Mouse (Mus musculus) embryonic facial prominence, embryonic 15.5 days (tissue): ENCODE data around the gene 2210011C24Rik. TPM values are rescaled to one million over a fixed set of nuclear protein-coding genes. Genes with fewer than 3 reads are reported as not detected.

Source experiments
- ATAC-seq: fragments of 200-750 bp; cut with Nextera tagmentation; 2 replicates; pipeline ENCODE4 v1.8.0; 2017; ENCODE audit warnings: low read depth, moderate TSS enrichment; ENCODE audit not compliant: insufficient number of reproducible peaks, low FRiP score, low TSS enrichment
- H3K27ac ChIP-seq: fragments of 300-500 bp; sonication (generic); replicated peaks from 2 replicates; pipeline ENCODE4 v1.5.1; 2015; ENCODE audit warnings: mild to moderate bottlenecking, inconsistent platforms
- H3K27me3 ChIP-seq: fragments of 300-500 bp; sonication (generic); 2 replicates; pipeline ENCODE4 v1.6.1; 2015; ENCODE audit warnings: inconsistent platforms
- H3K36me3 ChIP-seq: fragments of 300-500 bp; sonication (generic); 2 replicates; pipeline ENCODE4 v1.6.1; 2015; ENCODE audit warnings: mild to moderate bottlenecking, inconsistent platforms
- H3K4me1 ChIP-seq: fragments of 300-500 bp; sonication (generic); 2 replicates; pipeline ENCODE4 v1.6.1; 2015; ENCODE audit warnings: inconsistent platforms
- H3K4me2 ChIP-seq: fragments of 300-500 bp; sonication (generic); replicated peaks from 2 replicates; pipeline ENCODE4 v1.6.1; 2015; ENCODE audit warnings: mild to moderate bottlenecking, inconsistent platforms
- H3K4me3 ChIP-seq: fragments of 300-500 bp; sonication (generic); replicated peaks from 2 replicates; pipeline ENCODE4 v1.5.1; 2015; ENCODE audit warnings: mild to moderate bottlenecking, inconsistent platforms
- H3K9ac ChIP-seq: fragments of 300-500 bp; sonication (generic); 2 replicates; pipeline ENCODE4 v1.6.1; 2015; ENCODE audit warnings: inconsistent platforms
- H3K9me3 ChIP-seq: fragments of 300-500 bp; sonication (generic); replicated peaks from 2 replicates; pipeline ENCODE4 v1.6.1; 2016; ENCODE audit warnings: inconsistent platforms
- WGBS: fragments of 180-500 bp; shearing (Covaris S2); methylation state at CpG from one replicate; pipeline ENCODE4 v1.1.7; 2015; 5-methylcytosine and 5-hydroxymethylcytosine counted together
- microRNA counts: library from miRNA; unstranded; fragments of <30 nt; microRNA quantifications from one replicate; lab custom pipeline; 2016
- microRNA-seq: library from miRNA; unstranded; fragments of <30 nt; microRNA quantifications from one replicate; pipeline ENCODE4, GENCODE M21; 2016; ENCODE audit warnings: borderline number of aligned reads
- polyA plus RNA-seq: library from polyadenylated mRNA; unstranded; fragments of >200 nt; fragmentation: Nextera tagmentation; extraction: Ambion mirVana; gene quantifications from 2 replicates; pipeline ENCODE4 v1.2.1, GENCODE M21; 2015

Gene 2210011C24Rik
- polyA plus RNA-seq, 1 experiment from 2014 or later, result 0.88 TPM

DNA sequence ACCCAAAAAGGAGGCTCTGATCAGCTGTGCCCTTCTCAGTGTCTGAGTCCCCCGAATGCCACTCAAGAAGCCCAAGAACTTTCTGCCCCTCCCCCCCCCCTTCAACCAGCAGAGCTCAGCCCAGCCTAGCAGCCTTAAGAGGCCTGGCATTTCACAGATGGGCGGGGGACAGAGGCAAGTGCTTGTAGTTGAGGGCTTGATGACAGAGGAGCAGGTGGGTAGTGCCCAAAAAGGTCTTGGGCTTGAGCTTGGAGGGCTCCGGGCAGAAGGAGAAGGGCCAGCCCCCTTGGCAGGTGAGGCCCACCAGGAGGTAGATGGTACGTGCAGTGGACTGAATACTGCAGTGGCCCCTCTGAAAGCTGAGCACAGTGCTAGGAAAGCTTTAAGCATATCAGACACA, 37.5 kb downstream of the 2210011C24Rik start:
- Histone ChIP-seq H3K9me3 (no peaks in the 10 kb centered on the region), H3K4me2 (peak overlapping the region; percentile 88; the same call in 1 of the 2 replicates), H3K4me3 (peak overlapping the region; percentile 98; the same call in 1 of the 2 replicates), H3K9ac (no peak overlapping the region), H3K27me3 (no peaks in the 10 kb centered on the region), H3K36me3 (peaks cover 4% of the 10 kb centered on the region; the same call in 1 of the 2 replicates), H3K4me1 (peaks cover 44% of the 10 kb centered on the region), H3K27ac (no peak overlapping the region)
- 77% methylated on average over 4 of the region's 4 CpGs for WGBS
- no peak for ATAC-seq

DNA sequence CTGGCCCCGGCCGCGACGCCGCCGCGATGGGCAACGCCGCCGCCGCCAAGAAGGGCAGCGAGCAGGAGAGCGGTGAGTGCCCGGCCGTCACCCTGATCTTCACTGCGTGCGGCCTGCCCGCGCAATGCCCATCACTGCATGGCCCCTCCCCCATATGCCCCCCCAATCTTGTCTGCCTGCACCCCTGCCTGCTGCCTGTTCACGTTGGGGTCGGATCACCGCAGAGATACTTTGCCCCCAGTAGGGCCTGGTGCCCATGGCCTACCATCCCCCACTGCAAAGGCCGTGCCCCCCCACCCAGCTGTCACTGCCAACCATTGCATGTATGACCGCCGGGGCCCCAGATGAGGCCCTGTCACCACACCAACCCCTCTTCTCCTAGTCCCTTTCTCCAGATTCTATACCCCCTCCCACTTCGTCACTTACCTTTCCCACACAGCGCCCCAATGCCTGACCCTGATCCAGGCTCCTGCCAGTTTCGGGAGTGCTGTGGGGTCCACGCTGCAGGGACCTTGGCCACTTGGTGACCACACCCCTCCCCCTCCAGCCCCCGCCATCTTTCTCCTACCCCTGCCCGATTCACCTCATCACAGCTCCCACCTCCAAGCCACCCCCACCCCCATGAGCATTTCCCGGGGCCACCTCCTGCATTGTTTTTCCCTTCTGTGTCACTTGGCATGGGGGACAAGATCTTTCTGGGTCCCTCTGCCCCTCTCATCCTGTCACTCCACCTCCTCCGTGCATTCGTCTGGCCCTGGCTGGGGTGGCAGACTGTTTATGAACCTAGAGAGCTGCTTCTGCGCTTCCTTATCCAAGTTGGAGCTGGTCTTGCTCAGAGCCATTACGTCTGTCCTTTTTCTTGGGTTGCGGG, 38.6 kb downstream of the 2210011C24Rik start:
- WGBS, result 2% methylated on average over 37 of the region's 37 CpGs
- Histone ChIP-seq H3K4me1 (peaks cover 44% of the 10 kb centered on the region), H3K9ac (peak overlapping the region; percentile 93), H3K27me3 (no peaks in the 10 kb centered on the region), H3K4me2 (peak overlapping the region; percentile 88), H3K36me3 (peaks cover 13% of the 10 kb centered on the region), H3K27ac (peak overlapping the region; percentile 67), H3K4me3 (peak overlapping the region; percentile 98), H3K9me3 (no peaks in the 10 kb centered on the region)
- ATAC-seq, result peak; percentile 3

DNA sequence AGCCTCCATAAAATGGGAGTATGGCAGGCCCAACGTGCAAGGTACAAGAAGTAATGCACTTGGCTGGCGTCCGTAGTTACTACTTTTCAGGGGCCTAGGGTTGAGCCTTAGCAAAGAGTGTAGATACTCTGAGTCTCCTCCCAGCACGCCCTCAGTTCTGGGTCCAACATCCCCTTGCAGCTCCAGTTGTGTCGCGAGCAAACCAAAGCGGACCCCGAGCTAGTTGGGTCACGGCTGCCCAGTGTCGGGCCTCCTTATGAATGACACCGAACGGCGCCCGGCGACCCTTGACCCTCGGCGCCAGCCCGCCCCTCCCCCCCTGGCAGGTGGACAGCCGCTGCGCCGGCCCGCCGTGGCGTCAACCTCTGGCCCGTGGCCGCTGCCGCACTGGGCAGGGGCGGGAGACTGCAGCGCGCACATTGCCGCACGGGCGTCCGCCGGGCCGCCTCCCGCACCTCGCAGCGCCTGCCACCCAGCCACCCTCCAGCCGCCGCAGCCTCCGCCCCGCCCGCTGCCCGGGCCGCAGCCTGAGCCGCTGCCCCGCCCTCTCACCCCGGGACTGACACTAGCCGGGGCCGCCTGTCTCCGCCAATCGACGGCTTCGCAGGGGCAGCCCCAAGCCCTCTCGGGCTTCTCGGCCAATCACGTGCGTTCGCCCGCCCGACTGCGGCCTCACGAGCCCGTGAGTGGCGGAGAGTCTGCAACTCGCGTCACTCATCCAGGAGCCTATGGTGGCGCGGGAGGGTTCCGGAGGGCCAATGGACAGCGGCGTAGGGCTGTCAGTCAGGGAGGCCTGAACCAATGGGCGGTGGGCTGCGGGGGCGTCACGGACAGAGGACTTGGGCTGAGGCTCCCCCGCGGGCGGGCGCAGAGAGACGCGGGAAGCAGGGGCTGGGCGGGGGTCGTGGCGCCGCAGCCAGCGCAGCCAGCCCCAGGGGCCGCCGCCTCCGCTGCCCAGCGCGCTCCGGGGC, 39.5 kb downstream of the 2210011C24Rik start, which contains the start of gene Prkaca:
TSS of gene Prkaca (plus strand) at position 844 of the 971 bp plus-strand sequence.
- peak; percentile 100 for ATAC-seq
- Histone ChIP-seq H3K4me2 (peak within 1 kb of the TSS; percentile 88), H3K4me3 (peak within 1 kb of the TSS; percentile 98), H3K36me3 (peaks cover 18% of the 10 kb centered on the region), H3K27ac (peak within 1 kb of the TSS; percentile 67), H3K9me3 (no peaks in the 10 kb centered on the region), H3K9ac (peak within 1 kb of the TSS; percentile 93), H3K4me1 (peaks cover 35% of the 10 kb centered on the region), H3K27me3 (no peaks in the 10 kb centered on the region)
- WGBS, result under 1% methylated on average over 82 of the region's 94 CpGs

DNA sequence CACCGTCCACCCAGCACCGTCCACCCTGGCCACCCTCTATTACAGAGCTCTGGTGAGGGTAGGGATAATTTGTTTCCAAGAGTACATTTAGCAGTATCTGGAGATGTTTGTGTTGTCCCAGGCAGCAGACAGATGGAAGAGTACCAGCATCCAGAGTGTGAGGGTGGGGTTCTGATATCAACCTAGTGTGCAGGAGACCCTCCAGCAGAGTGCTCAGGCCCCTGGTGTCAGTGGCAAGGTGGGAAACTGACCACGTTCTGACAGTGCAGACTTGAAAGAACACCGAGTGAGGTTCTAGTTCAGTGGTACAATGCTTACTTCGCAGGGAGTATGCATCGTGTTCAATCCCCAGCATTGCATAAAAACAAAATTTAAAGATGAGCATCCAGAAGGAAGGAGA, 40.3 kb downstream of the 2210011C24Rik start:
- Histone ChIP-seq H3K4me2 (peak overlapping the region; percentile 82), H3K9ac (no peak overlapping the region), H3K27me3 (no peaks in the 10 kb centered on the region), H3K4me3 (peak overlapping the region; percentile 98), H3K27ac (no peak overlapping the region), H3K9me3 (no peaks in the 10 kb centered on the region), H3K4me1 (peaks cover 27% of the 10 kb centered on the region), H3K36me3 (peaks cover 25% of the 10 kb centered on the region)
- no peak for ATAC-seq
- WGBS, result 76% methylated on average over 6 of the region's 6 CpGs

DNA sequence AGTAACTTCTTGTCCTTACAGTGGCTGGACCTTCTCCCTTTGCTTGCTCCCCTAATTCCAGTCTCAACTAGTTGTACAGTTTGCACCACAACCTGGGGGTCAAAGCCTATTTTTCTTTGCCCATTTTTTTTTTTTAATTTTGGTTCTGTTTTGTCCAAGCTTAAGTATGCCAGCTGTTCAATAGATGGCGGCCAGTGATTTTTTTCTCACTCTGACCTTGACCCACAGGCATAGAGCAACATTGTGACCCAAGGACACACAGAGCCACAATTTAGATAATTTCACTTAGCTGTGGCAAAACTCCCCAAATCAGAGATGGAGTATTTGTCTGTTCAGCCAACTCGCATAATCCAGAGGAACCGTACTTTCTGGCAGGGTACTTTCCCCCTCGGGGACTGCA, 40.9 kb downstream of the 2210011C24Rik start:
- no peak overlapping the region for H3K4me2 ChIP-seq
- no peak for ATAC-seq
- H3K27me3 ChIP-seq, result no peaks in the 10 kb centered on the region
- no peak overlapping the region for H3K9ac ChIP-seq
- peaks cover 25% of the 10 kb centered on the region for H3K36me3 ChIP-seq
- peaks cover 22% of the 10 kb centered on the region for H3K4me1 ChIP-seq
- no peak overlapping the region for H3K4me3 ChIP-seq
- H3K27ac ChIP-seq, result no peak overlapping the region
- H3K9me3 ChIP-seq, result no peaks in the 10 kb centered on the region
- WGBS, result 83% methylated on average over 4 of the region's 4 CpGs

DNA sequence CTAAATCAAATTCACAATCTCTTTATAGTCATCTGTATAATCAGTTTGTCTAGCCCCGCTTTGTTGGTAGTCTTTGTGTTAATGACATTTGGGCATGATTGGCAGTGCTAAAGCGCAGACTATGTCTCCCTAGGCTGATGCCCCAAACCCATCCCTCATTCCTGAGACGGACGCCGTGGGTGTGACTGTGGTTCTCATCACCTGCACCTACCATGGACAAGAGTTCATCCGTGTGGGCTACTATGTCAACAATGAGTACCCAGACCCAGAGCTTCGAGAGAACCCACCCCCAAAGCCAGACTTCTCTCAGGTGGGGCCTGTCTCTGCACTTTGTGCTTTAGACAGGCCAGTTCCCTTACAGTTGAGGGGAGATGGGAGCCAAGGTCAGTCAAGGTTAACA, 44.3 kb downstream of the 2210011C24Rik start:
- ATAC-seq, result no peak
- peaks cover 25% of the 10 kb centered on the region for H3K36me3 ChIP-seq
- H3K4me2 ChIP-seq, result no peak overlapping the region
- no peak overlapping the region for H3K27ac ChIP-seq
- H3K9me3 ChIP-seq, result no peaks in the 10 kb centered on the region
- H3K4me3 ChIP-seq, result no peak overlapping the region
- peaks cover 7% of the 10 kb centered on the region; the same call in 1 of the 2 replicates for H3K4me1 ChIP-seq
- no peak overlapping the region for H3K9ac ChIP-seq
- 93% methylated on average over 7 of the region's 7 CpGs for WGBS
- no peaks in the 10 kb centered on the region for H3K27me3 ChIP-seq

DNA sequence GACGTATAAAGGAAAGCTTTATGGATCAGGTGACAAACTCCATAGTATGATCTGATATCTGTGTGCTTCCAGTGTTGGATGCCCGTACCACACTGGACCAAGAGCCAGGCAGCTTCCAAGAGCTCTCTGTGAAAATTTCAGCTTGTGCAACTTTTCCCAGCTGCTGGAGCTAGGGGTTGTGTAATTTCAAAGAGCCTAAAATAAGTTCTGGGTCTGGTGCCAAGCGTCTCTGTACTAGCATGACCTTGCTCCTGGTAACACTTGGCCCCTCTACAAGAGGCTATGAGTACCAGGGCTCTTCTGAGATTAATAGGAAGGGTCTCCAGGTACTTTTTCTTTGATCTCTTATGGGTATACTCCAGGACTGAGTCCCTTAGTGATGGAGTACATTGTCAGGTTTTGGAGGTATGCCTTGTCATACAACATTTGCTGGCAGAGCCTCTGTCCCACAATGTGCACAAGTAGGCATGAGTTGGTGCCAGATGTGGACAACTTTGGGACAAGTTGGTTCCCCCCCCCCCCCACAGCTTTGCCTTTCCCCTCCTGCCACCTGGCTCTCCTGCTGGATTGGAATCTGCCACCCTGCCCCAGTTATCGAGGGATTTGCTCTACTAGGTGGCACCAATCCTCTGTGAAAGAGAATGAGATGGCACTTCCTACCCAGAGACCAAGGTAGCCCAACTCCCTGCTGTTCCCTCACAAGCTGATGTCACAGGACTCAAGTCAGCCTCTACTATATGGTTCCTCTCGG, 47.8 kb downstream of the 2210011C24Rik start:
- ATAC-seq, result no peak
- Histone ChIP-seq H3K27me3 (no peaks in the 10 kb centered on the region), H3K4me1 (no peaks in the 10 kb centered on the region), H3K9me3 (no peaks in the 10 kb centered on the region), H3K4me2 (no peak overlapping the region), H3K9ac (no peak overlapping the region), H3K27ac (no peak overlapping the region), H3K4me3 (no peak overlapping the region), H3K36me3 (peaks cover 18% of the 10 kb centered on the region)
- WGBS, result 86% methylated on average over 5 of the region's 5 CpGs

MicroRNAs encoded within 50 kb of the gene (microRNA counts, 519-probe panel; counts per million panel counts)
- microRNA mmu-miR-1199 (lab: Ali Mortazavi, UCI), result not detected

Small RNAs within 50 kb of the gene (microRNA-seq; reads per million reads assigned to microRNA genes)
- not detected for gene Mir1199
- gene Mir8111, result 1.4 reads per million

Other genes starting within 250 kb of the 2210011C24Rik start
- 22.8 and 23.2 TPM in 2 replicates for gene Adgrl1, start 112.1 kb downstream of the 2210011C24Rik start, polyA plus RNA-seq
- 0.45 and 0.60 TPM in 2 replicates for gene Gm10644, start 57.0 kb downstream of the 2210011C24Rik start, polyA plus RNA-seq
- gene Asf1b, start 56.7 kb downstream of the 2210011C24Rik start, polyA plus RNA-seq, result 56.8 and 57.2 TPM in 2 replicates
- 199 and 217 TPM in 2 replicates for gene Prkaca, start 39.2 kb downstream of the 2210011C24Rik start, polyA plus RNA-seq
- 10.3 and 13.2 TPM in 2 replicates for gene Samd1, start 14.5 kb downstream of the 2210011C24Rik start, polyA plus RNA-seq
- 1.2 and 1.8 TPM in 2 replicates for gene 1700067K01Rik, start 10.7 kb downstream of the 2210011C24Rik start, polyA plus RNA-seq
- 6.5 and 8.6 TPM in 2 replicates for gene Palm3, start 9.3 kb upstream of the 2210011C24Rik start, polyA plus RNA-seq
- gene Il27ra, start 30.4 kb upstream of the 2210011C24Rik start, polyA plus RNA-seq, result 1.4 TPM in 2 replicates
- gene Rln3, start 32.8 kb upstream of the 2210011C24Rik start, polyA plus RNA-seq, result not detected in 2 replicates
- 1.6 and 1.7 TPM in 2 replicates for gene Gm10643, start 53.0 kb upstream of the 2210011C24Rik start, polyA plus RNA-seq
- gene Rfx1, start 54.7 kb upstream of the 2210011C24Rik start, polyA plus RNA-seq, result 9.8 and 10.2 TPM in 2 replicates
- gene Dcaf15, start 92.6 kb upstream of the 2210011C24Rik start, polyA plus RNA-seq, result 8.0 and 9.4 TPM in 2 replicates
- gene Podnl1, start 113.8 kb upstream of the 2210011C24Rik start, polyA plus RNA-seq, result 2.8 and 3.5 TPM in 2 replicates
- gene Cc2d1a, start 135.8 kb upstream of the 2210011C24Rik start, polyA plus RNA-seq, result 31.8 and 32.8 TPM in 2 replicates
- gene 4930432K21Rik, start 135.9 kb upstream of the 2210011C24Rik start, polyA plus RNA-seq, result 1.9 and 2.3 TPM in 2 replicates
- gene Nanos3, start 173.0 kb upstream of the 2210011C24Rik start, polyA plus RNA-seq, result 3.5 and 4.0 TPM in 2 replicates
- gene Zswim4, start 224.9 kb upstream of the 2210011C24Rik start, polyA plus RNA-seq, result 15.8 and 17.7 TPM in 2 replicates
- gene D8Ertd738e, start 237.5 kb upstream of the 2210011C24Rik start, polyA plus RNA-seq, result 314 and 349 TPM in 2 replicates
- gene Mri1, start 245.2 kb upstream of the 2210011C24Rik start, polyA plus RNA-seq, result 61.2 and 62.6 TPM in 2 replicates